Mouse (Mus musculus): ENCODE results near the gene Slc35e2.

- TF ChIP-seq CTCF (IDR thresholded peaks at IDR 0.05; ENCODE audit: low read depth), result no peak
- no peak for TF ChIP-seq EP300 (IDR thresholded peaks at IDR 0.05; ENCODE audit: low read depth)
These were observed 10.6 kb downstream of the Slc35e2 start for GRCm38 (mm10) chr4:155611860-155612259.

Data from liver, postnatal 0 days (tissue).